In genomic region chr8:60635846-60636245, GRCm38 (mm10) we compare ENCODE assay signal across 17 mouse cellular contexts.
"Had no signal": no experiment of that assay in that cellular context is flagged by ENCODE, and none has a peak within 500 bp of the region (broad histone marks: within the 10 kb centered on the region; RNA-seq: fewer than 3 reads in every experiment).

No protein-coding gene starts in this region.

- H3K4me2 ChIP-seq: liver, embryonic 13.5 days; midbrain, embryonic 13.5 days; neural tube, embryonic 13.5 days had no signal

- H3K4me3 ChIP-seq: left cerebral cortex, adult 2 months; liver, embryonic 13.5 days; midbrain, embryonic 10.5 days; midbrain, embryonic 13.5 days; myocyte; neural tube, embryonic 13.5 days had no signal

- H3K9me3 ChIP-seq: liver, embryonic 13.5 days; midbrain, embryonic 10.5 days; midbrain, embryonic 13.5 days; neural tube, embryonic 13.5 days had no signal

- H3K36me3 ChIP-seq: liver, embryonic 13.5 days; midbrain, embryonic 10.5 days; midbrain, embryonic 13.5 days; neural tube, embryonic 13.5 days had no signal

- DNase-seq: layer of hippocampus, postnatal 36 days; liver, embryonic 13.5 days; lung, adult 2 months; lung, postnatal 14 days; lung, postnatal 4 days; retina, postnatal 1 day; right cerebral cortex, postnatal 25 days; spleen, adult 18-20 months; thymus, adult 18-20 months; thymus, postnatal 36 days had no signal

- H3K9ac ChIP-seq: liver, embryonic 13.5 days; midbrain, embryonic 13.5 days; neural tube, embryonic 13.5 days had no signal

- H3K27ac ChIP-seq: left cerebral cortex, adult 2 months; liver, embryonic 13.5 days; midbrain, embryonic 10.5 days; midbrain, embryonic 13.5 days; neural tube, embryonic 13.5 days had no signal

- ATAC-seq: intestine, postnatal 0 days; midbrain, embryonic 13.5 days; midbrain, embryonic 16.5 days had no signal
